In genomic region chr13:83131129-83131981, GRCm38 (mm10) we compare ENCODE assay signal across 13 mouse cellular contexts.
DNase-seq lines count a peak whose midpoint lies in the region; ATAC-seq and TF ChIP-seq lines count a peak whose summit lies in the region.
"Had no signal": no experiment of that assay in that cellular context is flagged by ENCODE, and none has a peak within 500 bp of the region (broad histone marks: within the 10 kb centered on the region; RNA-seq: fewer than 3 reads in every experiment).

No protein-coding gene starts in this region.

- no peak overlapping the region for H3K27ac ChIP-seq in hindbrain, embryonic 16.5 days (ENCODE audit: low read depth, low read length)
- H3K27ac ChIP-seq in hindbrain, embryonic 13.5 days = no peak overlapping the region
- no peak overlapping the region for H3K27ac ChIP-seq in midbrain, postnatal 0 days (ENCODE audit: low read depth, low read length)
- H3K27ac ChIP-seq: heart, adult 2 months; lung, embryonic 15.5 days had no signal

- peak overlapping the region; percentile 10; the same call in 1 of the 2 replicates for H3K4me2 ChIP-seq in hindbrain, embryonic 16.5 days (ENCODE audit: low read length)
- H3K4me2 ChIP-seq in hindbrain, embryonic 13.5 days = no peak overlapping the region
- no peak overlapping the region for H3K4me2 ChIP-seq in midbrain, postnatal 0 days (ENCODE audit: low read depth, low read length, poor library complexity, severe bottlenecking)
- H3K4me2 ChIP-seq: lung, embryonic 15.5 days had no signal

- ATAC-seq in hindbrain, embryonic 16.5 days = 0 out of 2 replicates have a peak, but pooled peaks have one; percentile 34
- no peak for ATAC-seq in hindbrain, embryonic 13.5 days (ENCODE audit: low FRiP score)
- peak; percentile 52; the same call in 1 of the 2 replicates for ATAC-seq in erythroid progenitor cell, adult 5-6 weeks (replicated peaks; ENCODE audit: low FRiP score, poor library complexity, severe bottlenecking)
- peak; percentile 60 to 76 for ATAC-seq in hematopoietic stem cell, adult 5-6 weeks (replicated peaks in 1 of 2; ENCODE audit: insufficient read depth in 1 of 2, low FRiP score in 2 of 2, low TSS enrichment in 1 of 2, low read depth in 1 of 2, poor library complexity in 2 of 2, severe bottlenecking in 2 of 2)
- no peak for ATAC-seq in midbrain, postnatal 0 days (ENCODE audit: low FRiP score)

- peak; percentile 24 for DNase-seq in midbrain, postnatal 0 days (ENCODE audit: low spot score)
- no peak for DNase-seq in thymus, postnatal 25 days
- no peak for DNase-seq in heart, adult 8-10 months (ENCODE audit: low spot score)
- no peak for DNase-seq in spleen, postnatal 4 days (ENCODE audit: low spot score in 2 of 2)
- DNase-seq: adrenal gland, adult 2 months; cerebellum, postnatal 10 days; heart, adult 2 months; kidney, adult 2 months had no signal

- WGBS in hindbrain, embryonic 16.5 days = 30% methylated on average over 7 of the region's 7 CpGs
- WGBS in hindbrain, embryonic 13.5 days = 25% methylated on average over 7 of the region's 7 CpGs
- 16% methylated on average over 7 of the region's 7 CpGs for WGBS in midbrain, postnatal 0 days

- no peak for TF ChIP-seq CTCF in midbrain, postnatal 0 days (IDR thresholded peaks at IDR 0.05)

- H3K4me3 ChIP-seq in hindbrain, embryonic 16.5 days (ENCODE audit: low read length) = no peak overlapping the region
- no peak overlapping the region for H3K4me3 ChIP-seq in hindbrain, embryonic 13.5 days
- no peak overlapping the region for H3K4me3 ChIP-seq in midbrain, postnatal 0 days (ENCODE audit: low read depth, low read length)
- H3K4me3 ChIP-seq: heart, adult 2 months; lung, embryonic 15.5 days had no signal

- no peaks in the 10 kb centered on the region for H3K9me3 ChIP-seq in hindbrain, embryonic 16.5 days (ENCODE audit: control insufficient read depth, low read length)
- H3K9me3 ChIP-seq in hindbrain, embryonic 13.5 days = no peaks in the 10 kb centered on the region
- no peaks in the 10 kb centered on the region for H3K9me3 ChIP-seq in midbrain, postnatal 0 days (ENCODE audit: low read length)
- H3K9me3 ChIP-seq: lung, embryonic 15.5 days had no signal

- H3K36me3 ChIP-seq in hindbrain, embryonic 16.5 days (ENCODE audit: control insufficient read depth, insufficient read depth, low read length) = no peaks in the 10 kb centered on the region
- H3K36me3 ChIP-seq in hindbrain, embryonic 13.5 days = no peaks in the 10 kb centered on the region
- H3K36me3 ChIP-seq in midbrain, postnatal 0 days (ENCODE audit: insufficient read depth, low read length) = no peaks in the 10 kb centered on the region
- H3K36me3 ChIP-seq: lung, embryonic 15.5 days had no signal

- H3K4me1 ChIP-seq in hindbrain, embryonic 16.5 days (ENCODE audit: control insufficient read depth, insufficient read depth, low read depth, low read length) = peaks cover 7% of the 10 kb centered on the region
- H3K4me1 ChIP-seq in hindbrain, embryonic 13.5 days (replicated peaks) = no peaks in the 10 kb centered on the region; the same call in 1 of the 2 replicates
- H3K4me1 ChIP-seq in midbrain, postnatal 0 days (ENCODE audit: insufficient read depth, low read length) = no peaks in the 10 kb centered on the region
- H3K4me1 ChIP-seq: lung, embryonic 15.5 days had no signal

- no peaks in the 10 kb centered on the region for H3K27me3 ChIP-seq in hindbrain, embryonic 16.5 days (replicated peaks; ENCODE audit: control insufficient read depth, insufficient read depth, low read length)
- H3K27me3 ChIP-seq in hindbrain, embryonic 13.5 days = 0 out of 2 replicates have a peak, but pooled peaks cover 2% of the 10 kb centered on the region
- H3K27me3 ChIP-seq in midbrain, postnatal 0 days (ENCODE audit: insufficient read depth, low read length) = no peaks in the 10 kb centered on the region
- H3K27me3 ChIP-seq: lung, embryonic 15.5 days had no signal

- no peak overlapping the region for H3K9ac ChIP-seq in hindbrain, embryonic 16.5 days (ENCODE audit: low read depth, low read length)
- no peak overlapping the region for H3K9ac ChIP-seq in hindbrain, embryonic 13.5 days
- H3K9ac ChIP-seq in midbrain, postnatal 0 days (replicated peaks; ENCODE audit: low read length, poor library complexity, severe bottlenecking) = no peak overlapping the region
- H3K9ac ChIP-seq: lung, embryonic 15.5 days had no signal

Comparison
In these comparisons a context has a peak if more than half of its experiments do, and no peak if none do; other contexts are left out.
1. ATAC-seq: peak in hindbrain, embryonic 16.5 days (single experiment), erythroid progenitor cell, adult 5-6 weeks (single experiment) and hematopoietic stem cell, adult 5-6 weeks (2 of 2); none in hindbrain, embryonic 13.5 days (single experiment) and midbrain, postnatal 0 days (single experiment).